Mouse (Mus musculus) embryonic facial prominence, embryonic 14.5 days (tissue): ENCODE data around the gene St8sia1. TPM values are rescaled to one million over a fixed set of nuclear protein-coding genes. Genes with fewer than 3 reads are reported as not detected.

ENCODE experiments used
- ATAC-seq: fragments of 200-750 bp; cut with Nextera tagmentation; 2 replicates; pipeline ENCODE4 v1.8.0; 2017; ENCODE audit warnings: low read depth, moderate number of reproducible peaks, moderate TSS enrichment
- DNase-seq: peaks from one replicate; pipeline ENCODE4 v3.0.0-alpha.2; 2015; ENCODE audit warnings: low spot score
- H3K27ac ChIP-seq: fragments of 300-500 bp; sonication (generic); replicated peaks from 2 replicates; pipeline ENCODE4 v1.5.1; 2014; ENCODE audit warnings: low read depth, mild to moderate bottlenecking, low read length, moderate library complexity
- H3K27me3 ChIP-seq: fragments of 300-500 bp; sonication (generic); replicated peaks from 2 replicates; pipeline ENCODE4 v1.6.1; 2014; ENCODE audit warnings: low read length; ENCODE audit not compliant: control insufficient read depth, insufficient read depth
- H3K36me3 ChIP-seq: fragments of 300-500 bp; sonication (generic); 2 replicates; pipeline ENCODE4 v1.6.1; 2014; ENCODE audit warnings: low read length, mixed read lengths; ENCODE audit not compliant: control insufficient read depth, insufficient read depth
- H3K4me1 ChIP-seq: fragments of 300-500 bp; sonication (generic); 2 replicates; pipeline ENCODE4 v1.6.1; 2014; ENCODE audit warnings: antibody characterized with exemption, low read length; ENCODE audit not compliant: control insufficient read depth, insufficient read depth
- H3K4me2 ChIP-seq: fragments of 300-500 bp; sonication (generic); 2 replicates; pipeline ENCODE4 v1.6.1; 2014; ENCODE audit warnings: low read depth, mild to moderate bottlenecking, low read length, moderate library complexity, mixed read lengths
- H3K4me3 ChIP-seq: fragments of 300-500 bp; sonication (generic); 2 replicates; pipeline ENCODE4 v1.5.1; 2014; ENCODE audit warnings: low read depth, mild to moderate bottlenecking, low read length
- H3K9ac ChIP-seq: fragments of 300-500 bp; sonication (generic); 2 replicates; pipeline ENCODE4 v1.6.1; 2014; ENCODE audit warnings: low read depth, mild to moderate bottlenecking, low read length, moderate library complexity, mixed read lengths
- H3K9me3 ChIP-seq: fragments of 300-500 bp; sonication (generic); 2 replicates; pipeline ENCODE4 v1.6.1; 2016; ENCODE audit warnings: low read length; ENCODE audit not compliant: control insufficient read depth
- WGBS: fragments of 180-500 bp; shearing (Covaris S2); extraction: QIAGEN DNeasy Blood & Tissue Kit; methylation state at CpG from one replicate; pipeline ENCODE4 v1.1.7; 2014; 5-methylcytosine and 5-hydroxymethylcytosine counted together
- polyA plus RNA-seq: library from polyadenylated mRNA; unstranded; fragments of >200 nt; fragmentation: Nextera tagmentation; extraction: Ambion mirVana; gene quantifications from 2 replicates; pipeline ENCODE4 v1.2.1, GENCODE M21; 2014

Gene St8sia1
- polyA plus RNA-seq, 1 experiment from 2014 or later: 1.8 TPM

DNA sequence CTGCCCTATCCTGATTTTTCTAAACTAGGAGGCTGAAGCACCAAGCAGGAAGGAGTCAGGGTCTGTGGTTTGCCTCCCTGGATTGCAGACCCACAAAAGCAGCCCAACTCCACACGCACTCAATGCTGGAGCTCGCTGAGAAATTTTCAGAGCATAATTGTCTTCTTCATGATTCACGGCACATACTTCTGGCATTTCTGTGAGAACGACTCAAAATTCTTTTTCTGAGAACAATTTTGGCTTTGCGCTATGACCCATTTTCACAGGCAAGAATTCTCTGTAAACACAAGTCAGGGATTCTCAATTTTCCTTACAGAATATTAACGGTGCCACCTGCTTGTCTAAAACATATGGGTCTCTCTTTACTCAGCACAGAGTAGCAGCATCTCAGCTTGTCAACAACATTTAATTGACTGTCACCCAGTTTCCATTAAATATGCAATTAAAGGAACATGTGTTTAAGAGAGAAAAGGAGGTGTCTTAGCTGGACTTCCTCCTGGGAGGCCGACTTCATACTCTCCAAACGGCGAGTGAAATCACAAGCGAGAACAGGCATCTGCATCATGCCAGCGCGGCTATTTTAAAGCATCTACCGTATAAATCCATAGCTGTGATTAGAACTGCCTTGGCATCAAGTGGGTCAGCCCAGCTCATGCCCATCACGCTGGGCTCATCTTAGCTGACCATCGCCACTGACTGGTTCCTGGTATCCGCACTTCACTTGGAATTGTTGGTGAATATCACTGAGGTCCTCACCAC lies 35.5 kb downstream of the St8sia1 start:
- no peak overlapping the region for H3K9ac ChIP-seq
- H3K4me2 ChIP-seq: no peak overlapping the region
- H3K9me3 ChIP-seq: no peaks in the 10 kb centered on the region
- no peak overlapping the region for H3K27ac ChIP-seq
- WGBS: 89% methylated on average over 16 of the region's 16 CpGs
- H3K27me3 ChIP-seq: no peaks in the 10 kb centered on the region
- H3K4me1 ChIP-seq: no peaks in the 10 kb centered on the region
- ATAC-seq (no peak), DNase-seq (no peak)
- no peak overlapping the region for H3K4me3 ChIP-seq
- H3K36me3 ChIP-seq: no peaks in the 10 kb centered on the region

DNA sequence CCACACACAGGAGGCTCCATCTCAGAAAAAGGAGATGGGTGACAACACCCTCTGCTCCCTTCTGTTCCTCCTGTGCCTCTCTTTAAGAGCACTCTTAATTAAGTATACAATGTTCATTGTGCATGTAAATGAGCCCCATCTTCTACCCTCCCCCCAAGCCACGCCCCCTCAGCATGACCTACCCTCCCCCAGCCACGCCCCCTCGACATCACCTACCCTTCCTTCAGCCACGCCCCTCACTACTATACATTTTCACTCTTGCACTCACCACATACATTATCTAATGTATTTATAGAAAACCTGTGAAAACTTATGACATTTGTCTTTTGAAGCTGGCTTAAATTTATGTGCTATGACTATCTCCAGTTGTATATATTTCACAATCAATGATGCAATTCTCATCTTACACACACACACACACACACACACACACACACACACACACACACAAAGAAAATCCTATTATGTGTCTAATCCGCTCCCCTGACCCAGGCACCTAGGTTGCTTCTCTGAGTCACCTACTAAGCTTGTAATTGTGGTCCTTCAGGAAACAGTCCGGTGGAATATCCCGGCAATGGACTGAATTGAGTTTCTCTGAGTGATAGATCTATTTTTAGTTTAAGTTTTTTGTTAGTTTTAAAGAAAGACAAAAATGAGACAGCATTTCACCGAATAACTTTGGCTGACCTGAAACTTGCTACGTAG lies 37.2 kb downstream of the St8sia1 start:
- no peak overlapping the region for H3K27ac ChIP-seq
- no peaks in the 10 kb centered on the region for H3K4me1 ChIP-seq
- H3K9ac ChIP-seq: no peak overlapping the region
- H3K4me3 ChIP-seq: no peak overlapping the region
- no peaks in the 10 kb centered on the region for H3K9me3 ChIP-seq
- 87% methylated on average over 9 of the region's 9 CpGs for WGBS
- no peaks in the 10 kb centered on the region for H3K27me3 ChIP-seq
- no peaks in the 10 kb centered on the region for H3K36me3 ChIP-seq
- DNase-seq (no peak), ATAC-seq (no peak)
- no peak overlapping the region for H3K4me2 ChIP-seq

DNA sequence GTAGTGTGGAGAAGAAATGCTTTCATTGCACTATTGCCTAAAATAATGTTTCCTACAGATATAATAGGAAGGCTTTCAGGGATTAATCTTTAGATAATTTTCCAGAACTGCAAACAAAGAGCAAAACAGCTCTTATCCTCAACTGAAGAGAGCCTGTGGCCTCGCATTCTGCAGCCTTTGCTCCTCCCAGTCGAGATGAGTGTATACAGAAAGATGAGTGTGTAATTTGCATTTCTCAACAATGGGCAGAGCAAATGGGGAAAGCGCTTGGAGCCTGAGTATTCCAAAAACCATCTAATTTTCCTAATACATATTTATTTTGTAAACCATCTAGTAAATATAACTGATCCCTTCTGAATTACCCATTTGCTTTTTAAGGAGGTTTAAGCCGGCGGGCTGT lies 38.3 kb downstream of the St8sia1 start:
- Histone ChIP-seq H3K4me3 (no peak overlapping the region), H3K27me3 (no peaks in the 10 kb centered on the region), H3K36me3 (no peaks in the 10 kb centered on the region), H3K9me3 (no peaks in the 10 kb centered on the region), H3K4me1 (no peaks in the 10 kb centered on the region), H3K9ac (no peak overlapping the region), H3K27ac (no peak overlapping the region), H3K4me2 (no peak overlapping the region)
- ATAC-seq: no peak
- DNase-seq: no peak
- 78% methylated on average over 5 of the region's 5 CpGs for WGBS

DNA sequence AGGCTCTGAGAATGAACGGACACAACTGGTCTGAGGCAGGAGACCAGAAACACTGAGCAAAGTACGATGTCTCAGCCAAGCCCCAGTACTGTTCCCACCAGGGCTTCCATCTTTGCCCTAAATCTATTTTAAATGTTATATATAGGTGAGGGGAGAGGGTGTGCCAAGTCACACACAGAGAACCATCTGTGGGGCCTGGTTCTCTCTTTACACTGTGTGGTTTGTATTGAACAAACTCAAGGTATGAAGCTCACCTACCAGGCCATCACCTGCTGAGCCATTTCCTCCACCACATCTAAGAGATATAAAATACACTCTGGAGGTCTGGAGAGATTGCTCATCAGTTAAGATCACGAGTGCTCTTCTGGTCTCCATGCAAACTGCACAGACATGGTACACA lies 38.9 kb downstream of the St8sia1 start:
- 88% methylated on average over 3 of the region's 3 CpGs for WGBS

DNA sequence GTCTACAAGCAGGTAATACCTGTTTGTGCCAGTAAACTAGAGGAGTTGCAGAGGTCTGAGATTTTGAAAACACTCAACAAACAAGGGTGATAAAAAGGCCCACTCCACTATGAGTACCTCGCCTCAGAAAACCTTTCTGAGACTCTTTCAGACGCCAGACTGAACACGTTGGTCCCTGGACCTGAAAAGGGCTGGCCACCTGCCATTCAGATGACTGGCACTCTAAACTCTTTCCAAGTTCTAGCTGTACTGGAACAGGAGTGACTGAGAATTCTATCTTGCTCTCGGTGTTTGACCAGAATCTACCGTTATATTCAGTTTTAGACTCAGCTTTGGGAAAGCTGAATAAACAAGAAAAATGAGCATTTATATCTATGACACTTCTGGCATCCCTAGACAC lies 43.4 kb downstream of the St8sia1 start:
- Histone ChIP-seq H3K27me3 (no peaks in the 10 kb centered on the region), H3K4me2 (no peak overlapping the region), H3K27ac (no peak overlapping the region), H3K9ac (no peak overlapping the region), H3K4me1 (no peaks in the 10 kb centered on the region), H3K36me3 (no peaks in the 10 kb centered on the region), H3K9me3 (no peaks in the 10 kb centered on the region), H3K4me3 (no peak overlapping the region)
- DNase-seq (no peak), ATAC-seq (no peak)
- 74% methylated on average over 5 of the region's 5 CpGs for WGBS

More for the DNA sequence above, 38.9 kb downstream of the St8sia1 start:
- H3K36me3 ChIP-seq: no peaks in the 10 kb centered on the region
- DNase-seq (no peak), ATAC-seq (no peak)
- no peaks in the 10 kb centered on the region for H3K9me3 ChIP-seq
- no peak overlapping the region for H3K4me2 ChIP-seq
- H3K27me3 ChIP-seq: no peaks in the 10 kb centered on the region
- H3K9ac ChIP-seq: no peak overlapping the region
- H3K4me3 ChIP-seq: no peak overlapping the region
- no peaks in the 10 kb centered on the region for H3K4me1 ChIP-seq
- no peak overlapping the region for H3K27ac ChIP-seq

DNA sequence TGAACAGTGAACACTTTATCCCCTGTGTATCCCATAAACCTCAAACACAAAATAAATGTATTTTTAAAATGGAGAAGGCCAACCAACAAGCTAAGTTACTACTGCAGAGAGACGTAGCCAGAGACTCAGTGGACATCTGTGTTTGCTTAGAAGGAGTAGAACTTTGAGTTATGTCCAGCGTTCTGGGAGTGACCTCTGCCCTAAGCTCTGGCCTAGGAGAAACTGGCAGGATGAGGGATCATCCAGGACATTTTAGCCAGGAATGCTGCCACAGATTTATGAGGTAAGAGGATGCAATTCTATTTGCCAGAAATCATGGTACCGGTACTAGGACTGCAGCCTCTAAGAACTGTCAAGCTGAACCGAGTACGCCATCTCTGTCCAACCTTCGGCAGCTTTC lies 45.6 kb downstream of the St8sia1 start:
- H3K36me3 ChIP-seq: no peaks in the 10 kb centered on the region
- no peaks in the 10 kb centered on the region for H3K27me3 ChIP-seq
- no peak overlapping the region for H3K4me3 ChIP-seq
- WGBS: 69% methylated on average over 6 of the region's 6 CpGs
- no peak overlapping the region for H3K4me2 ChIP-seq
- no peak overlapping the region for H3K27ac ChIP-seq
- H3K4me1 ChIP-seq: no peaks in the 10 kb centered on the region
- ATAC-seq (no peak), DNase-seq (no peak)
- no peak overlapping the region for H3K9ac ChIP-seq
- no peaks in the 10 kb centered on the region for H3K9me3 ChIP-seq

DNA sequence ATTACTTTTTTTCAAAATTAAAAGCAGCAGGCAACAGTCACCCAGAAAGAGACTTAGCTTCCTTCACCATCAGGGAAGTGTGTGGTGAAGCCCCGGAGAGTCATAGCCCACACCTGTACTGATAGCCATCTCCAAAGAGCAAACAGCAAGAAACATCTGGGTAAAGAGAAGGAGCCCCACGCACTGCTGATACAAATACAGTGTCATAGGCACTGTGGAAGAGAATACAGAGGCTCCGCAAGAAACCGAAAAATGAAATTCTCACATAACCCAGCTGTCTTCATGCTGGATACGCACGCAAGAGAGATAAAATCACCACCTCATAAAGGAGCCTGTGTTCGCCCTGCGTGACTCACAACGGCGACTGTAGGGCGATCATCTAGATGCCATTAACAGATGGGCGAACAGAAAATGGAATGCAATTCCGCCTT lies 46.8 kb downstream of the St8sia1 start:
- Histone ChIP-seq H3K9me3 (no peaks in the 10 kb centered on the region), H3K36me3 (no peaks in the 10 kb centered on the region), H3K4me1 (no peaks in the 10 kb centered on the region), H3K27me3 (no peaks in the 10 kb centered on the region), H3K27ac (no peak overlapping the region), H3K4me3 (no peak overlapping the region), H3K4me2 (no peak overlapping the region), H3K9ac (no peak overlapping the region)
- WGBS: 78% methylated on average over 13 of the region's 13 CpGs
- DNase-seq (no peak), ATAC-seq (no peak)

DNA sequence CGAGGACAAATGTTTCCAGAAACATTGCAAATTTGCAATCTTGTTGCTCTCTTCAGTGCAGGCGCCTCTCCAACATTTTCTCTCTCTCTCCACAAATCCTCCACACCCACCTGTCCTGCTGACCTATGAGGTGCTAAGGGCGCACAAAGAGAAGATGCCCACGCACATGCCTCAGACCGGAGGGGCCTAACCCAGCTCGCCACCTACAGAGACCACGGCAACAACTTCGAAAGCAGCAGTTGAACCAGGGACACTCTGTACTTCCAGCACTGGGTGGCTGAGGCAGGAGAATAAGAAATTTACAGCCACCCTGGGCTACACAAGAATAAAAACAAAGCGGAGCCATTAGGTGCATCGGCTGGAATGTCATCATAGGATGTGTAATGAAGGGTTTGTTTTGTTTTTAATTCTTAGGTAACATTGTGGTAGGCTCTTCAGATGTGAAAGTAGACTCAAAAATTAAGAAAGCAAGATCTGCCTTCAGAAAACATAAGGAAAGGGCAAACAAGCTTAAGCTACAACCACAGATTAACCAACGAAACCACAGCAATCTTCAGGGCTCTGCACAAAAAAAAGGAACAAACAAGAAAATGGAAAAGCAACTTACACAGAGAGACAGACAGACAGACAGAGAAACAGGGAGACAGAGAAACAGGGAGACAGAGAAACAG lies 47.8 kb downstream of the St8sia1 start:
- ATAC-seq: no peak
- H3K27me3 ChIP-seq: no peaks in the 10 kb centered on the region
- H3K4me2 ChIP-seq: no peak overlapping the region
- no peaks in the 10 kb centered on the region for H3K9me3 ChIP-seq
- H3K36me3 ChIP-seq: no peaks in the 10 kb centered on the region
- no peak for DNase-seq
- H3K4me1 ChIP-seq: no peaks in the 10 kb centered on the region
- H3K27ac ChIP-seq: no peak overlapping the region
- WGBS: 86% methylated on average over 11 of the region's 11 CpGs
- no peak overlapping the region for H3K4me3 ChIP-seq
- no peak overlapping the region for H3K9ac ChIP-seq
